Mouse (Mus musculus): ENCODE data around the gene Osbpl7. TPM values are rescaled to one million over a fixed set of nuclear protein-coding genes. Genes with fewer than 3 reads are reported as not detected.
A peak's percentile ranks its signal among the peaks of the same experiment; 100 is the strongest.

Gene Osbpl7
- total RNA-seq, 2 experiments from 2014 or later, result 11.3 to 12.8 TPM

- intact Hi-C loops (cut with DNase I), result no loop called here
- DNase-seq (ENCODE audit: extremely low spot score in 1 of 2, low spot score in 2 of 2), result no peak
Measured at GRCm38 (mm10) chr11:97069770-97070169, 19.3 kb downstream of the Osbpl7 start.

GRCm38 (mm10) chr11:97071129-97071528 lies 20.7 kb downstream of the Osbpl7 start:
- no peak for DNase-seq (ENCODE audit: extremely low spot score in 1 of 2, low spot score in 2 of 2)
- intact Hi-C loops (cut with DNase I), result no loop called here

- intact Hi-C loops (cut with DNase I), result loop anchor here (2.0 kb wide), 1 partner anchor 74 kb away; no protein-coding TSS in a partner anchor
- DNase-seq (ENCODE audit: extremely low spot score in 1 of 2, low spot score in 2 of 2), result peak in 1 of 2 experiments; percentile 65
Measured at GRCm38 (mm10) chr11:97072533-97072932, 22.1 kb downstream of the Osbpl7 start.

GRCm38 (mm10) chr11:97074235-97074634 lies 23.8 kb downstream of the Osbpl7 start:
- intact Hi-C loops (cut with DNase I), result no loop called here
- no peak for DNase-seq (ENCODE audit: extremely low spot score in 1 of 2, low spot score in 2 of 2)

- intact Hi-C loops (cut with DNase I), result no loop called here
- DNase-seq (ENCODE audit: extremely low spot score in 1 of 2, low spot score in 2 of 2), result no peak
Measured at GRCm38 (mm10) chr11:97078751-97079150, 28.3 kb downstream of the Osbpl7 start.

GRCm38 (mm10) chr11:97080291-97080690 lies 29.9 kb downstream of the Osbpl7 start:
- no peak for DNase-seq (ENCODE audit: extremely low spot score in 1 of 2, low spot score in 2 of 2)

GRCm38 (mm10) chr11:97082977-97083376 lies 32.5 kb downstream of the Osbpl7 start:
- intact Hi-C loops (cut with DNase I), result no loop called here
- DNase-seq (ENCODE audit: extremely low spot score in 1 of 2, low spot score in 2 of 2), result peak in 1 of 2 experiments; percentile 62

More at GRCm38 (mm10) chr11:97080291-97080690, 29.9 kb downstream of the Osbpl7 start:
- intact Hi-C loops (cut with DNase I), result no loop called here

- intact Hi-C loops (cut with DNase I), result no loop called here
- DNase-seq (ENCODE audit: extremely low spot score in 1 of 2, low spot score in 2 of 2), result no peak
Measured at GRCm38 (mm10) chr11:97083401-97084140, 33.1 kb downstream of the Osbpl7 start.

- intact Hi-C loops (cut with DNase I), result no loop called here
- DNase-seq (ENCODE audit: extremely low spot score in 1 of 2, low spot score in 2 of 2), result no peak
Measured at GRCm38 (mm10) chr11:97084821-97085505, 34.5 kb downstream of the Osbpl7 start.

GRCm38 (mm10) chr11:97086365-97086764 lies 35.9 kb downstream of the Osbpl7 start:
- intact Hi-C loops (cut with DNase I), result no loop called here
- no peak for DNase-seq (ENCODE audit: extremely low spot score in 1 of 2, low spot score in 2 of 2)

GRCm38 (mm10) chr11:97094600-97094999 lies 44.2 kb downstream of the Osbpl7 start:
- intact Hi-C loops (cut with DNase I), result no loop called here

GRCm38 (mm10) chr11:97098791-97099190 lies 48.4 kb downstream of the Osbpl7 start:
- intact Hi-C loops (cut with DNase I), result no loop called here

More at GRCm38 (mm10) chr11:97094600-97094999, 44.2 kb downstream of the Osbpl7 start:
- DNase-seq (ENCODE audit: extremely low spot score in 1 of 2, low spot score in 2 of 2), result no peak

GRCm38 (mm10) chr11:97101722-97102121 lies 51.3 kb downstream of the Osbpl7 start:
- intact Hi-C loops (cut with DNase I), result no loop called here
- peak in 1 of 2 experiments; percentile 81 for DNase-seq (ENCODE audit: extremely low spot score in 1 of 2, low spot score in 2 of 2)

More at GRCm38 (mm10) chr11:97098791-97099190, 48.4 kb downstream of the Osbpl7 start:
- DNase-seq (ENCODE audit: extremely low spot score in 1 of 2, low spot score in 2 of 2), result peak in 1 of 2 experiments; percentile 45

GRCm38 (mm10) chr11:97103163-97104090 lies 53.0 kb downstream of the Osbpl7 start:
- intact Hi-C loops (cut with DNase I), result no loop called here
- DNase-seq (ENCODE audit: extremely low spot score in 1 of 2, low spot score in 2 of 2), result no peak

GRCm38 (mm10) chr11:97104091-97104483 lies 53.7 kb downstream of the Osbpl7 start:
- DNase-seq (ENCODE audit: extremely low spot score in 1 of 2, low spot score in 2 of 2), result no peak
- intact Hi-C loops (cut with DNase I), result no loop called here

- intact Hi-C loops (cut with DNase I), result no loop called here
- DNase-seq (ENCODE audit: extremely low spot score in 1 of 2, low spot score in 2 of 2), result no peak
Measured at GRCm38 (mm10) chr11:97108976-97109375, 58.5 kb downstream of the Osbpl7 start.

- DNase-seq (ENCODE audit: extremely low spot score in 1 of 2, low spot score in 2 of 2), result no peak
- intact Hi-C loops (cut with DNase I), result no loop called here
Measured at GRCm38 (mm10) chr11:97112519-97113125, 62.2 kb downstream of the Osbpl7 start.
